Mouse (Mus musculus) midbrain, embryonic 10.5 days (tissue): ENCODE data around the gene Aldh3a2. TPM values are rescaled to one million over a fixed set of nuclear protein-coding genes. Genes with fewer than 3 reads are reported as not detected.
"Not testable (repeated sequence)": the region's sequence is repeated elsewhere in the genome, so short reads cannot be mapped to it uniquely, and the experiment has no call there.

Experiments
- DNase-seq: peaks from one replicate; pipeline ENCODE4 v3.0.0-alpha.2; 2017; ENCODE audit warnings: low spot score
- H3K27ac ChIP-seq: fragments of 300-500 bp; sonication (generic); replicated peaks from 2 replicates; pipeline ENCODE4 v1.5.1; 2016; ENCODE audit warnings: mild to moderate bottlenecking
- H3K27me3 ChIP-seq: fragments of 300-500 bp; sonication (generic); 2 replicates; pipeline ENCODE4 v1.6.1; 2016; ENCODE audit warnings: low read depth, mild to moderate bottlenecking; ENCODE audit not compliant: poor library complexity, severe bottlenecking
- H3K36me3 ChIP-seq: fragments of 300-500 bp; sonication (generic); 2 replicates; pipeline ENCODE4 v1.6.1; 2016; ENCODE audit warnings: mild to moderate bottlenecking, moderate library complexity
- H3K4me1 ChIP-seq: fragments of 300-500 bp; sonication (generic); 2 replicates; pipeline ENCODE4 v1.6.1; 2016
- H3K4me3 ChIP-seq: fragments of 300-500 bp; sonication (generic); 2 replicates; pipeline ENCODE4 v1.5.1; 2016; ENCODE audit warnings: mild to moderate bottlenecking, moderate library complexity
- H3K9me3 ChIP-seq: fragments of 300-500 bp; sonication (generic); replicated peaks from 2 replicates; pipeline ENCODE4 v1.6.1; 2016; ENCODE audit warnings: mild to moderate bottlenecking
- WGBS: fragments of 180-500 bp; shearing (Covaris S2); methylation state at CpG from one replicate; pipeline ENCODE4 v1.1.7; 2016; 5-methylcytosine and 5-hydroxymethylcytosine counted together
- polyA plus RNA-seq: library from polyadenylated mRNA; unstranded; fragments of >200 nt; fragmentation: Nextera tagmentation; extraction: Ambion mirVana; gene quantifications from 2 replicates; pipeline ENCODE4 v1.2.1, GENCODE M21; 2016

Aldh3a2 gene
- polyA plus RNA-seq, 1 experiment from 2014 or later: 19.7 TPM

GRCm38 (mm10) chr11:61202810-61203209, 64.5 kb downstream of the Aldh3a2 start:
- no peak overlapping the region for H3K27ac ChIP-seq
- no peak for DNase-seq
- 85% methylated on average over 2 of the region's 2 CpGs for WGBS
- no peaks in the 10 kb centered on the region for H3K36me3 ChIP-seq
- no peak overlapping the region for H3K4me3 ChIP-seq
- no peaks in the 10 kb centered on the region for H3K4me1 ChIP-seq
- H3K9me3 ChIP-seq: no peaks in the 10 kb centered on the region
- H3K27me3 ChIP-seq: no peaks in the 10 kb centered on the region

- Histone ChIP-seq H3K36me3 (no peaks in the 10 kb centered on the region), H3K4me3 (no peak overlapping the region), H3K27ac (no peak overlapping the region), H3K27me3 (no peaks in the 10 kb centered on the region), H3K9me3 (no peaks in the 10 kb centered on the region), H3K4me1 (no peaks in the 10 kb centered on the region)
- 82% methylated on average over 6 of the region's 6 CpGs for WGBS
- DNase-seq: no peak
Measured at GRCm38 (mm10) chr11:61202186-61202585, 65.1 kb downstream of the Aldh3a2 start.

GRCm38 (mm10) chr11:61199620-61200362, 67.5 kb downstream of the Aldh3a2 start:
- 84% methylated on average over 4 of the region's 4 CpGs for WGBS
- H3K36me3 ChIP-seq: no peaks in the 10 kb centered on the region
- H3K4me3 ChIP-seq: no peak overlapping the region
- no peaks in the 10 kb centered on the region for H3K4me1 ChIP-seq
- DNase-seq: no peak
- H3K9me3 ChIP-seq: no peaks in the 10 kb centered on the region
- H3K27me3 ChIP-seq: no peaks in the 10 kb centered on the region
- H3K27ac ChIP-seq: no peak overlapping the region

- Histone ChIP-seq H3K4me1 (no peaks in the 10 kb centered on the region), H3K36me3 (no peaks in the 10 kb centered on the region), H3K27ac (no peak overlapping the region), H3K27me3 (0 out of 2 replicates have a peak, but pooled peaks cover 9% of the 10 kb centered on the region), H3K9me3 (no peaks in the 10 kb centered on the region), H3K4me3 (no peak overlapping the region)
- no peak for DNase-seq
Measured at GRCm38 (mm10) chr11:61197935-61198334, 69.3 kb downstream of the Aldh3a2 start.

- Histone ChIP-seq H3K4me1 (no peaks in the 10 kb centered on the region), H3K4me3 (no peak overlapping the region), H3K9me3 (no peaks in the 10 kb centered on the region), H3K27ac (no peak overlapping the region), H3K36me3 (no peaks in the 10 kb centered on the region), H3K27me3 (0 out of 2 replicates have a peak, but pooled peaks cover 9% of the 10 kb centered on the region)
- DNase-seq: no peak
- 84% methylated on average over 14 of the region's 14 CpGs for WGBS
Measured at GRCm38 (mm10) chr11:61196616-61197353, 70.5 kb downstream of the Aldh3a2 start.

- H3K9me3 ChIP-seq: no peaks in the 10 kb centered on the region
- 0 out of 2 replicates have a peak, but pooled peaks cover 9% of the 10 kb centered on the region for H3K27me3 ChIP-seq
- no peaks in the 10 kb centered on the region for H3K4me1 ChIP-seq
- H3K27ac ChIP-seq: no peak overlapping the region
- no peak overlapping the region for H3K4me3 ChIP-seq
- 13% methylated on average over 9 of the region's 9 CpGs for WGBS
- peak; percentile 73 for DNase-seq
- H3K36me3 ChIP-seq: no peaks in the 10 kb centered on the region
Measured at GRCm38 (mm10) chr11:61193392-61193791, 73.9 kb downstream of the Aldh3a2 start.

GRCm38 (mm10) chr11:61192779-61193178, 74.5 kb downstream of the Aldh3a2 start:
- Histone ChIP-seq H3K9me3 (no peaks in the 10 kb centered on the region), H3K27ac (no peak overlapping the region), H3K27me3 (0 out of 2 replicates have a peak, but pooled peaks cover 9% of the 10 kb centered on the region), H3K4me3 (no peak overlapping the region), H3K36me3 (no peaks in the 10 kb centered on the region), H3K4me1 (no peaks in the 10 kb centered on the region)
- no peak for DNase-seq
- WGBS: 95% methylated on average over 2 of the region's 2 CpGs

- H3K36me3 ChIP-seq, DNase-seq, H3K27me3 ChIP-seq, H3K27ac ChIP-seq, H3K4me3 ChIP-seq, H3K9me3 ChIP-seq, H3K4me1 ChIP-seq: not testable (repeated sequence)
- WGBS: 93% methylated on average over 8 of the region's 10 CpGs
Measured at GRCm38 (mm10) chr11:61192123-61192522, 75.1 kb downstream of the Aldh3a2 start.

- H3K9me3 ChIP-seq: no peaks in the 10 kb centered on the region
- WGBS: 74% methylated on average over 2 of the region's 2 CpGs
- DNase-seq: no peak
- no peaks in the 10 kb centered on the region for H3K36me3 ChIP-seq
- no peak overlapping the region for H3K4me3 ChIP-seq
- no peak overlapping the region for H3K27ac ChIP-seq
- 0 out of 2 replicates have a peak, but pooled peaks cover 9% of the 10 kb centered on the region for H3K27me3 ChIP-seq
- H3K4me1 ChIP-seq: no peaks in the 10 kb centered on the region
Measured at GRCm38 (mm10) chr11:61190776-61191175, 76.5 kb downstream of the Aldh3a2 start.

- 91% methylated on average over 1 of the region's 1 CpGs for WGBS
- no peaks in the 10 kb centered on the region for H3K36me3 ChIP-seq
- H3K4me3 ChIP-seq: no peak overlapping the region
- no peaks in the 10 kb centered on the region for H3K9me3 ChIP-seq
- DNase-seq: no peak
- H3K4me1 ChIP-seq: no peaks in the 10 kb centered on the region
- no peak overlapping the region for H3K27ac ChIP-seq
- no peaks in the 10 kb centered on the region for H3K27me3 ChIP-seq
Measured at GRCm38 (mm10) chr11:61183820-61184219, 83.4 kb downstream of the Aldh3a2 start.

GRCm38 (mm10) chr11:61181624-61182023, 85.6 kb downstream of the Aldh3a2 start:
- no peaks in the 10 kb centered on the region for H3K4me1 ChIP-seq
- no peaks in the 10 kb centered on the region for H3K9me3 ChIP-seq
- H3K27me3 ChIP-seq: no peaks in the 10 kb centered on the region
- no peak overlapping the region for H3K4me3 ChIP-seq
- DNase-seq: no peak
- H3K27ac ChIP-seq: no peak overlapping the region
- no peaks in the 10 kb centered on the region for H3K36me3 ChIP-seq

GRCm38 (mm10) chr11:61180361-61180760, 86.9 kb downstream of the Aldh3a2 start:
- H3K27ac ChIP-seq: no peak overlapping the region
- DNase-seq: no peak
- WGBS: 91% methylated on average over 3 of the region's 3 CpGs
- H3K4me1 ChIP-seq: peaks cover 6% of the 10 kb centered on the region
- no peaks in the 10 kb centered on the region for H3K9me3 ChIP-seq
- H3K4me3 ChIP-seq: no peak overlapping the region
- H3K36me3 ChIP-seq: no peaks in the 10 kb centered on the region
- H3K27me3 ChIP-seq: no peaks in the 10 kb centered on the region

- WGBS: 89% methylated on average over 1 of the region's 1 CpGs
Measured at GRCm38 (mm10) chr11:61176321-61176720, 90.9 kb downstream of the Aldh3a2 start.

More at GRCm38 (mm10) chr11:61176321-61176720, 90.9 kb downstream of the Aldh3a2 start:
- Histone ChIP-seq H3K4me1 (peaks cover 30% of the 10 kb centered on the region), H3K9me3 (no peaks in the 10 kb centered on the region), H3K27ac (peak overlapping the region; percentile 97; the same call in 1 of the 2 replicates), H3K4me3 (0 out of 2 replicates have a peak overlapping the region, but pooled peaks have one; percentile 1), H3K27me3 (no peaks in the 10 kb centered on the region), H3K36me3 (peaks cover 12% of the 10 kb centered on the region)
- DNase-seq: no peak
